Mouse (Mus musculus): ENCODE measurements around the gene Olfr1431.
"Not testable (repeated sequence)": the region's sequence is repeated elsewhere in the genome, so short reads cannot be mapped to it uniquely, and the experiment has no call there.

- not testable (repeated sequence) for TF ChIP-seq POLR2A (IDR thresholded peaks at IDR 0.05; ENCODE audit: low read depth, low read length); CTCF (IDR thresholded peaks at IDR 0.05; ENCODE audit: extremely low read depth, insufficient read depth, insufficient read length, insufficient replicate concordance)
Measured at GRCm38 (mm10) chr19:12170062-12170599, 30.3 kb upstream of the Olfr1431 start, which contains the start of gene Olfr1555-ps1.

Data from spleen, adult 2 months (tissue).